Mouse (Mus musculus): Measurements from ENCODE around the gene D930048N14Rik. TPM values are rescaled to one million over a fixed set of nuclear protein-coding genes. Genes with fewer than 3 reads are reported as not detected.
"Not testable (repeated sequence)": the region's sequence is repeated elsewhere in the genome, so short reads cannot be mapped to it uniquely, and the experiment has no call there.

D930048N14Rik gene
- polyA plus RNA-seq, 1 experiment from 2014 or later: 0.44 TPM

- H3K4me3 ChIP-seq: no peak overlapping the region
- no peaks in the 10 kb centered on the region for H3K27me3 ChIP-seq
- WGBS: 56% methylated on average over 8 of the region's 8 CpGs
- no peak for ATAC-seq
- H3K4me1 ChIP-seq: 0 out of 2 replicates have a peak, but pooled peaks cover 3% of the 10 kb centered on the region
- no peak overlapping the region for H3K27ac ChIP-seq
- H3K9ac ChIP-seq: peak overlapping the region; percentile 12; the same call in 1 of the 2 replicates
- H3K36me3 ChIP-seq (ENCODE audit: poor library complexity, severe bottlenecking): peaks cover 11% of the 10 kb centered on the region; the same call in 1 of the 2 replicates
- H3K4me2 ChIP-seq: no peak overlapping the region
- H3K9me3 ChIP-seq (replicated peaks): no peaks in the 10 kb centered on the region
Measured at GRCm38 (mm10) chr11:51681976-51682374, 31.2 kb downstream of the D930048N14Rik start.

- Histone ChIP-seq H3K4me1 (peaks cover 10% of the 10 kb centered on the region), H3K27ac (peak within 1 kb of the TSS; percentile 99), H3K27me3 (no peaks in the 10 kb centered on the region), H3K9me3 (replicated peaks) (no peaks in the 10 kb centered on the region), H3K36me3 (ENCODE audit: poor library complexity, severe bottlenecking) (peaks cover 11% of the 10 kb centered on the region; the same call in 1 of the 2 replicates), H3K4me3 (peak within 1 kb of the TSS; percentile 60), H3K4me2 (peak within 1 kb of the TSS; percentile 69), H3K9ac (peak within 1 kb of the TSS; percentile 78)
- WGBS: under 1% methylated on average over 60 of the region's 60 CpGs
- peak; percentile 99 for ATAC-seq
Measured at GRCm38 (mm10) chr11:51688330-51689328, 37.9 kb downstream of the D930048N14Rik start, which contains the start of gene 0610009B22Rik. Gene 0610009B22Rik (minus strand): TSS chr11:51688874.

- Histone ChIP-seq H3K27me3 (no peaks in the 10 kb centered on the region), H3K4me3 (peak overlapping the region; percentile 60), H3K36me3 (ENCODE audit: poor library complexity, severe bottlenecking) (peaks cover 11% of the 10 kb centered on the region; the same call in 1 of the 2 replicates), H3K27ac (peak overlapping the region; percentile 99), H3K9me3 (replicated peaks) (no peaks in the 10 kb centered on the region), H3K9ac (peak overlapping the region; percentile 78), H3K4me1 (peaks cover 10% of the 10 kb centered on the region), H3K4me2 (peak overlapping the region; percentile 69)
- ATAC-seq: no peak
- WGBS: 24% methylated on average over 6 of the region's 6 CpGs
Measured at GRCm38 (mm10) chr11:51689343-51689742, 38.6 kb downstream of the D930048N14Rik start.

- H3K9ac ChIP-seq; ATAC-seq; H3K4me2 ChIP-seq; H3K9me3 ChIP-seq (replicated peaks); H3K27me3 ChIP-seq; H3K27ac ChIP-seq; H3K36me3 ChIP-seq (ENCODE audit: poor library complexity, severe bottlenecking); H3K4me3 ChIP-seq; H3K4me1 ChIP-seq: not testable (repeated sequence)
- WGBS: 61% methylated on average over 3 of the region's 3 CpGs
Measured at GRCm38 (mm10) chr11:51690597-51690996, 39.8 kb downstream of the D930048N14Rik start.

- no peaks in the 10 kb centered on the region for H3K9me3 ChIP-seq (replicated peaks)
- H3K27ac ChIP-seq: no peak overlapping the region
- 95% methylated on average over 3 of the region's 3 CpGs for WGBS
- peaks cover 33% of the 10 kb centered on the region for H3K36me3 ChIP-seq (ENCODE audit: poor library complexity, severe bottlenecking)
- no peak for ATAC-seq
- H3K4me3 ChIP-seq: no peak overlapping the region
- no peak overlapping the region for H3K9ac ChIP-seq
- no peaks in the 10 kb centered on the region for H3K4me1 ChIP-seq
- H3K4me2 ChIP-seq: no peak overlapping the region
- H3K27me3 ChIP-seq: no peaks in the 10 kb centered on the region
Measured at GRCm38 (mm10) chr11:51694984-51695383, 44.2 kb downstream of the D930048N14Rik start.

- H3K4me2 ChIP-seq: no peak overlapping the region
- no peak overlapping the region for H3K4me3 ChIP-seq
- no peaks in the 10 kb centered on the region for H3K4me1 ChIP-seq
- no peaks in the 10 kb centered on the region for H3K9me3 ChIP-seq (replicated peaks)
- no peak for ATAC-seq
- H3K27me3 ChIP-seq: no peaks in the 10 kb centered on the region
- peaks cover 79% of the 10 kb centered on the region for H3K36me3 ChIP-seq (ENCODE audit: poor library complexity, severe bottlenecking)
- H3K9ac ChIP-seq: no peak overlapping the region
- H3K27ac ChIP-seq: no peak overlapping the region
- 68% methylated on average over 3 of the region's 3 CpGs for WGBS
Measured at GRCm38 (mm10) chr11:51702831-51703230, 52.1 kb downstream of the D930048N14Rik start.

GRCm38 (mm10) chr11:51703379-51703998 is 52.7 kb downstream of the D930048N14Rik start:
- Histone ChIP-seq H3K4me2 (no peak overlapping the region), H3K27ac (no peak overlapping the region), H3K9ac (no peak overlapping the region), H3K9me3 (replicated peaks) (no peaks in the 10 kb centered on the region), H3K4me1 (no peaks in the 10 kb centered on the region), H3K36me3 (ENCODE audit: poor library complexity, severe bottlenecking) (peaks cover 78% of the 10 kb centered on the region), H3K4me3 (no peak overlapping the region), H3K27me3 (no peaks in the 10 kb centered on the region)
- 68% methylated on average over 10 of the region's 10 CpGs for WGBS
- ATAC-seq: no peak

GRCm38 (mm10) chr11:51706451-51706850 is 55.7 kb downstream of the D930048N14Rik start:
- Histone ChIP-seq H3K4me2 (no peak overlapping the region), H3K4me1 (no peaks in the 10 kb centered on the region), H3K27me3 (no peaks in the 10 kb centered on the region), H3K27ac (no peak overlapping the region), H3K4me3 (no peak overlapping the region), H3K36me3 (ENCODE audit: poor library complexity, severe bottlenecking) (peaks cover 73% of the 10 kb centered on the region), H3K9me3 (replicated peaks) (no peaks in the 10 kb centered on the region), H3K9ac (no peak overlapping the region)
- WGBS: 95% methylated on average over 10 of the region's 10 CpGs
- no peak for ATAC-seq

- no peak overlapping the region for H3K9ac ChIP-seq
- H3K27me3 ChIP-seq: no peaks in the 10 kb centered on the region
- H3K4me2 ChIP-seq: no peak overlapping the region
- no peak for ATAC-seq
- H3K27ac ChIP-seq: no peak overlapping the region
- no peaks in the 10 kb centered on the region for H3K4me1 ChIP-seq
- no peaks in the 10 kb centered on the region for H3K9me3 ChIP-seq (replicated peaks)
- H3K4me3 ChIP-seq: no peak overlapping the region
- 95% methylated on average over 12 of the region's 13 CpGs for WGBS
- peaks cover 73% of the 10 kb centered on the region for H3K36me3 ChIP-seq (ENCODE audit: poor library complexity, severe bottlenecking)
Measured at GRCm38 (mm10) chr11:51707080-51707479, 56.3 kb downstream of the D930048N14Rik start.

Other genes with a start within 250 kb of the D930048N14Rik start
- gene Phykpl, start 66.2 kb upstream of the D930048N14Rik start, polyA plus RNA-seq (2015; fragmentation: Nextera tagmentation; extraction: Ambion mirVana): 13.4 and 14.1 TPM in 2 replicates
- gene Hnrnpab, start 44.1 kb upstream of the D930048N14Rik start, polyA plus RNA-seq (2015; fragmentation: Nextera tagmentation; extraction: Ambion mirVana): 585 and 646 TPM in 2 replicates
- 123 and 141 TPM in 2 replicates for gene Nhp2, start 31.2 kb upstream of the D930048N14Rik start, polyA plus RNA-seq (2015; fragmentation: Nextera tagmentation; extraction: Ambion mirVana)
- gene Rmnd5b, start 15.1 kb upstream of the D930048N14Rik start, polyA plus RNA-seq (2015; fragmentation: Nextera tagmentation; extraction: Ambion mirVana): 53.8 and 61.2 TPM in 2 replicates
- 7.7 and 8.4 TPM in 2 replicates for gene N4bp3, start 112 bp upstream of the D930048N14Rik start, polyA plus RNA-seq (2015; fragmentation: Nextera tagmentation; extraction: Ambion mirVana)
- 105 and 119 TPM in 2 replicates for gene 0610009B22Rik, start 37.9 kb downstream of the D930048N14Rik start, polyA plus RNA-seq (2015; fragmentation: Nextera tagmentation; extraction: Ambion mirVana)
- 11.0 and 11.7 TPM in 2 replicates for gene Sec24a, start 112.7 kb downstream of the D930048N14Rik start, polyA plus RNA-seq (2015; fragmentation: Nextera tagmentation; extraction: Ambion mirVana)
- gene Sar1b, start 112.7 kb downstream of the D930048N14Rik start, polyA plus RNA-seq (2015; fragmentation: Nextera tagmentation; extraction: Ambion mirVana): 140 and 146 TPM in 2 replicates
- gene Jade2, start 206.7 kb downstream of the D930048N14Rik start, polyA plus RNA-seq (2015; fragmentation: Nextera tagmentation; extraction: Ambion mirVana): 0.27 and 0.37 TPM in 2 replicates